Mouse (Mus musculus): ENCODE data around the gene Mfsd11. TPM values are rescaled to one million over a fixed set of nuclear protein-coding genes. Genes with fewer than 3 reads are reported as not detected.

Gene Mfsd11
- polyA plus RNA-seq, 1 experiment from 2014 or later: 37.0 TPM

DNA sequence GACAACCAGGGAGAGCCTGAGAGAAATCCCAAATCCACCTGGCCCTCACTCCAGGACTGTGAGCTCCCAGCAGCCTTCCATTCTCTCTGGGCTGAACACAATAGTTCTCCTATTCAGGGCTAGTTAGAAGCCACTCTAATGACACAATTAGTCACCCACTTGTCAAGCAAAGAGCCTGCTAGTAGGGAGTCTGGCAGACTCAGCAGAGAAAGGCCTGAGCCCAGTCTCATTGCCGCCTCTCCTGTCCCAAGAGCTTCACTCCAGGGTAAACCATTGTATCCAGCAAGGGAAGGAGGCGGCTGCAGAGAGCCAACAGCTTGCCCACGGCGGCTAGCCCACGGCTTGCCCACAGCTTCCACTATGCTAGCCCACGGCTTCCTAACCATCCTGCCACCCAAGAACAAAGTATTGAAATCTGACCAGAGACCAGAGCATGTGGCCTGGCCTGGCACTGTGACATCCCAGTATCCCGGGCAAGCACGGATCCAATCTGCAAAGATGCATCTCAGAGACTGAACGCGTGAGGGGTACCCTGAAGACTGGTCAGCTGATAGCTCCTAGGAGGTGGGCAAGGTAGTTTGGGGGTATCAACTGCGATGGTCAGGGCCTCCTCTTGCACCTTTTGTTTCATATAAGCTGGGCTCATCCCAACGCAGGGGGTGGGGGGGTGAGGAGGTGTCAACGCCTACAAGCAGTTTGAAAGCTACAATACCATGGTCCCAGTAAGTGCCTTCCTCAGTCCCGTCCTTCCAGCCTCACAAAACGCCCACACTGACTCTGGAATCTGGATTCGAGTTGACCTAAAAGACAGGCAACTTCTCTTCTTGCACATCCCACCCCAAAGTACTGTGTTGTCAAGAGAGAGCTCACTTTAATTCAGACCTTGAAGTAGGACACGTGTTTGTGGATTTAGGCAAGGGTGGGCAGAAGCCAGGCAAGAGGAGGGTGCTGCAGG, 25.4 kb upstream of the Mfsd11 start:
- WGBS: 11% methylated on average over 17 of the region's 17 CpGs
- ATAC-seq (ENCODE audit: low FRiP score): peak; percentile 41

DNA sequence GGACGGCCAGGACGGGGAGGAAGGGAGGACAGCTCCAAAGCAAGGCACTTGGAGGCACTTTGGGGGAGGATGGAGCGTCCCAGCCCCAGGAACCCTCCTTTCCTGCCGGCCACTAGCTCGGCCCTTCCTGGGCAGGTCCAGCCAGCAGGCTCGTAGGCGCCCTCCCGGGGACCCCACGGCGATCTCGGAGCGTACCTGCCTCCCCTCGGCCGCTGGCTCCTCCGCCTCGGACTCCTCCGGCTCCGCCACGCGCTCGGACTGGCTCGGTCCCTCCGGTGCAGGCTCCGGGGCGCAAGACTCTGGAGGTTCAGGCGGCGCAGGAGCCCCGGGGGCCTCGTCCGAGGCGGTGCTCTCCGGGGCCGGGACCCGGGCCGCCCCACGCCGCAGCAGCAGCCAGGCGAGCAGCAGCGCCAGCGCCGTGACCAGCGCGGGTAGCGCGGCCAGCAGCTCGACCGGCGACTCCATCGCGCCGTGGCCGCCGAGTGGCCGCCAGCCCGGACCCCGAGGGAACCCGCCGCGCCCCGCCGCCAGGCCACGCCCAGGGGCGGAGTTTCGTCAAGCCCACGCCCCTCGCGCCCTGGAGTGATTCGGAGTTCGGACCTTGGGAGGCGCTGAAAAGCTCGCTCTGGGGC, 24.6 kb upstream of the Mfsd11 start, which contains the start of gene Mxra7:
Gene Mxra7, minus strand, starts transcription at position 513 of the 632 bp plus-strand sequence.
- peak within 1 kb of the TSS; percentile 80 for H3K4me2 ChIP-seq (replicated peaks; ENCODE audit: low read depth, low read length)
- no peaks in the 10 kb centered on the region for H3K27me3 ChIP-seq (ENCODE audit: control insufficient read depth, insufficient read depth, low read length)
- H3K27ac ChIP-seq (ENCODE audit: low read depth, low read length): peak within 1 kb of the TSS; percentile 91
- WGBS: under 1% methylated on average over 71 of the region's 71 CpGs
- H3K4me3 ChIP-seq (ENCODE audit: low read depth, low read length): peak within 1 kb of the TSS; percentile 81
- DNase-seq (ENCODE audit: low spot score): peak; percentile 88
- H3K4me1 ChIP-seq (replicated peaks; ENCODE audit: control insufficient read depth, insufficient read depth, low read length): peaks cover 5% of the 10 kb centered on the region
- no peaks in the 10 kb centered on the region for H3K36me3 ChIP-seq (ENCODE audit: control insufficient read depth, insufficient read depth, low read length)
- ATAC-seq (ENCODE audit: low FRiP score): peak; percentile 52
- H3K9me3 ChIP-seq (ENCODE audit: control insufficient read depth, low read length): no peaks in the 10 kb centered on the region
- H3K9ac ChIP-seq (ENCODE audit: low read depth, low read length): peak within 1 kb of the TSS; percentile 91

More for the DNA sequence above, 25.4 kb upstream of the Mfsd11 start:
- Histone ChIP-seq H3K4me3 (ENCODE audit: low read depth, low read length) (peak overlapping the region; percentile 81), H3K36me3 (ENCODE audit: control insufficient read depth, insufficient read depth, low read length) (no peaks in the 10 kb centered on the region), H3K4me1 (replicated peaks; ENCODE audit: control insufficient read depth, insufficient read depth, low read length) (peaks cover 7% of the 10 kb centered on the region; the same call in 1 of the 2 replicates), H3K9ac (ENCODE audit: low read depth, low read length) (peak overlapping the region; percentile 91), H3K4me2 (replicated peaks; ENCODE audit: low read depth, low read length) (peak overlapping the region; percentile 80), H3K27me3 (ENCODE audit: control insufficient read depth, insufficient read depth, low read length) (no peaks in the 10 kb centered on the region), H3K27ac (ENCODE audit: low read depth, low read length) (peak overlapping the region; percentile 91), H3K9me3 (ENCODE audit: control insufficient read depth, low read length) (no peaks in the 10 kb centered on the region)
- peak; percentile 52 for DNase-seq (ENCODE audit: low spot score)

DNA sequence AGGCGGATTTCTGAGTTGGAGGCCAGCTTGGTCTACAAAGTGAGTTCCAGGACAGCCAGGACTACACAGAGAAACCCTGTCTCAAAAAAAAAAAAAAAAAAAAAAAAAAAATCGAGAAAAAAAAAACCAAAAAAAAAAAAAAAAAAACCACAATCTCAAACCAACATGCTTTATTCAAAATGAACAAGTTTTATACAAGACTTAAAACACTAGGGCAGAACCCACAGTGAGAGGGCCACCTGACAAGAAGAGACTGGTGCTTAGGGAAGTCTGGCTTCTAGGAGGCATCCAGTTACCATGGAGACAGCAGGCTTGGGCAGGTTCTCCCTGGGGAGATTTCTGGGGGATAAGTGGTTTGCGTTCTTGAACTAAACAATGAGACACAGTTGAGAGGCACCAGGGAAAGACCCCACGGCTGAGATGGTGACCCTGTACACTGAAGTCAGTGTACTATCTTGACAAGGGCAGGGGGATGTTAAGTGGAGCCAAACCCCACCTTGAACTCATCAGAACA, 20.0 kb upstream of the Mfsd11 start:
- DNase-seq (ENCODE audit: low spot score) (peak; percentile 62), ATAC-seq (ENCODE audit: low FRiP score) (no peak)
- Histone ChIP-seq H3K9ac (ENCODE audit: low read depth, low read length) (no peak overlapping the region), H3K9me3 (ENCODE audit: control insufficient read depth, low read length) (no peaks in the 10 kb centered on the region), H3K27me3 (ENCODE audit: control insufficient read depth, insufficient read depth, low read length) (no peaks in the 10 kb centered on the region), H3K4me1 (replicated peaks; ENCODE audit: control insufficient read depth, insufficient read depth, low read length) (no peaks in the 10 kb centered on the region; the same call in 1 of the 2 replicates), H3K4me3 (ENCODE audit: low read depth, low read length) (no peak overlapping the region), H3K27ac (ENCODE audit: low read depth, low read length) (no peak overlapping the region), H3K36me3 (ENCODE audit: control insufficient read depth, insufficient read depth, low read length) (peaks cover 14% of the 10 kb centered on the region), H3K4me2 (replicated peaks; ENCODE audit: low read depth, low read length) (no peak overlapping the region)
- 30% methylated on average over 4 of the region's 4 CpGs for WGBS

DNA sequence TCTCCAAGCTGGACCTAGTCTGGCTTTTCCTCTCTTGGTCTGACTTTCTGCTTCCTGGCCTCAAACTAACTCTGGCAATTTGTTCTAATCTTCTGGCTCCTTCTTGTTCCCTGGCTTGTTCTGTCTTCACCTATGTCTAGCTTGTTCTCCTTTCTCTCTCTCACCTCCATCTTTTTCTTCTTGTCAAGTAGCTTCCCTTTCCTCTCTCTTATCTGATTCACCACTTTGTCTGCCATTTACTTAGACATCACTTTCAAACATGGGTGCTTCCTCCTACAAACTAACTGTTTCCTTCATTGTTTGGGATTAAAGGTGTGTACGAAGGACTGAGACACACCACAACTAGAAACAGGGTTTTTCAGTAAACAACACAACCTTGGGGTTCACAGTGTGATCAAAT, 17.3 kb upstream of the Mfsd11 start:
- DNase-seq (ENCODE audit: low spot score) (no peak), ATAC-seq (ENCODE audit: low FRiP score) (no peak)
- H3K4me3 ChIP-seq (ENCODE audit: low read depth, low read length): no peak overlapping the region
- no peaks in the 10 kb centered on the region for H3K27me3 ChIP-seq (ENCODE audit: control insufficient read depth, insufficient read depth, low read length)
- 89% methylated on average over 1 of the region's 1 CpGs for WGBS
- no peak overlapping the region for H3K9ac ChIP-seq (ENCODE audit: low read depth, low read length)
- H3K9me3 ChIP-seq (ENCODE audit: control insufficient read depth, low read length): no peaks in the 10 kb centered on the region
- H3K4me2 ChIP-seq (replicated peaks; ENCODE audit: low read depth, low read length): no peak overlapping the region
- peaks cover 3% of the 10 kb centered on the region; the same call in 1 of the 2 replicates for H3K4me1 ChIP-seq (replicated peaks; ENCODE audit: control insufficient read depth, insufficient read depth, low read length)
- H3K27ac ChIP-seq (ENCODE audit: low read depth, low read length): no peak overlapping the region
- peaks cover 29% of the 10 kb centered on the region for H3K36me3 ChIP-seq (ENCODE audit: control insufficient read depth, insufficient read depth, low read length)

GRCm38 (mm10) chr11:116836283-116836682, 16.0 kb upstream of the Mfsd11 start:
- Histone ChIP-seq H3K27ac (ENCODE audit: low read depth, low read length) (no peak overlapping the region), H3K4me3 (ENCODE audit: low read depth, low read length) (no peak overlapping the region), H3K9me3 (ENCODE audit: control insufficient read depth, low read length) (no peaks in the 10 kb centered on the region), H3K9ac (ENCODE audit: low read depth, low read length) (no peak overlapping the region), H3K27me3 (ENCODE audit: control insufficient read depth, insufficient read depth, low read length) (no peaks in the 10 kb centered on the region), H3K36me3 (ENCODE audit: control insufficient read depth, insufficient read depth, low read length) (peaks cover 29% of the 10 kb centered on the region), H3K4me2 (replicated peaks; ENCODE audit: low read depth, low read length) (no peak overlapping the region), H3K4me1 (replicated peaks; ENCODE audit: control insufficient read depth, insufficient read depth, low read length) (peaks cover 11% of the 10 kb centered on the region)
- DNase-seq (ENCODE audit: low spot score) (no peak), ATAC-seq (ENCODE audit: low FRiP score) (no peak)
- WGBS: 90% methylated on average over 4 of the region's 4 CpGs

DNA sequence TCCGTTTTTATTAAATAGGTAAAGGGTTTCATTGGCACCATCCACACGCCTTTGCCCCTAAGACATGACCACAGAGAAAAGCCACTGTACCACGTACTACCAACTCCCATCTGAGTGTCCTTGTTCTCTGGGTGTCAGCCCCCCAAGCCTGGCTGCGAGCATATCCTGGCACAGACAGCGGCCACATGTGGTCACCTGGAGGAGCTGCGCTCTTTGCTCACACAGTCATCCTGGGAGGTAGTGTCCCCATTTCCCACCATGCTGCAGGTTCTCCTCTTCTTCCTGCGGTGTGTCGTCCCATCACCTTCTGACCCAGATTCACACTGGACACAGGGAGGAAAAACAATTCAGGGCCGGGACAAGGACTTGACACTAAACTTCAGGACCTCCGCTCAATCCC, 14.8 kb upstream of the Mfsd11 start:
- peaks cover 15% of the 10 kb centered on the region for H3K4me1 ChIP-seq (replicated peaks; ENCODE audit: control insufficient read depth, insufficient read depth, low read length)
- DNase-seq (ENCODE audit: low spot score): no peak
- no peak for ATAC-seq (ENCODE audit: low FRiP score)

GRCm38 (mm10) chr11:116838936-116839335, 13.3 kb upstream of the Mfsd11 start:
- Histone ChIP-seq H3K9ac (ENCODE audit: low read depth, low read length) (no peak overlapping the region), H3K4me2 (replicated peaks; ENCODE audit: low read depth, low read length) (no peak overlapping the region), H3K27me3 (ENCODE audit: control insufficient read depth, insufficient read depth, low read length) (no peaks in the 10 kb centered on the region), H3K27ac (ENCODE audit: low read depth, low read length) (no peak overlapping the region), H3K9me3 (ENCODE audit: control insufficient read depth, low read length) (no peaks in the 10 kb centered on the region), H3K36me3 (ENCODE audit: control insufficient read depth, insufficient read depth, low read length) (peaks cover 29% of the 10 kb centered on the region), H3K4me1 (replicated peaks; ENCODE audit: control insufficient read depth, insufficient read depth, low read length) (peaks cover 15% of the 10 kb centered on the region), H3K4me3 (ENCODE audit: low read depth, low read length) (no peak overlapping the region)
- 86% methylated on average over 14 of the region's 14 CpGs for WGBS
- DNase-seq (ENCODE audit: low spot score): no peak
- no peak for ATAC-seq (ENCODE audit: low FRiP score)

More for the DNA sequence above, 14.8 kb upstream of the Mfsd11 start:
- H3K36me3 ChIP-seq (ENCODE audit: control insufficient read depth, insufficient read depth, low read length): peaks cover 29% of the 10 kb centered on the region
- H3K27ac ChIP-seq (ENCODE audit: low read depth, low read length): no peak overlapping the region
- H3K4me2 ChIP-seq (replicated peaks; ENCODE audit: low read depth, low read length): no peak overlapping the region
- WGBS: 95% methylated on average over 10 of the region's 10 CpGs
- no peaks in the 10 kb centered on the region for H3K27me3 ChIP-seq (ENCODE audit: control insufficient read depth, insufficient read depth, low read length)
- H3K9me3 ChIP-seq (ENCODE audit: control insufficient read depth, low read length): no peaks in the 10 kb centered on the region
- H3K9ac ChIP-seq (ENCODE audit: low read depth, low read length): no peak overlapping the region
- no peak overlapping the region for H3K4me3 ChIP-seq (ENCODE audit: low read depth, low read length)

DNA sequence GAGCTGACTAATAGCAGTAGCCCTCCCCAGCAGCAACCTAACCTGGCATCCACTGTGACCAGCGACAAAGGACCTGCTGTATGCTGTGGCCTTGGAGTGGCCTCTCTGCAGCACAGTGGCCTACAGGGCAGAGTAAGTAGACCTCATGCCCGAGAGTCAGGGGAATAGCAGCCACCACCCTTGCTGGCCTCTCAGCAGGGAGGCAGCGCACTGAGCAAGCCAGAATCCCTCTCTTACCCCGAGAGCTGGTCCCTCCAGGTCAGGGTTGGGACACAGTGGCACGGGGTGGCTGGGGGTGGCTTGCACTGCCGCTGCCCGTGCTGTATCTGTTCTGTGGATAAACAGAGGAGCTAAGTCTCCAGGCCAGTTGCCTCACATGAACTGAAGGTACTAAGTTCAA, 12.6 kb upstream of the Mfsd11 start:
- Histone ChIP-seq H3K27ac (ENCODE audit: low read depth, low read length) (0 out of 2 replicates have a peak overlapping the region, but pooled peaks have one; percentile 10), H3K9ac (ENCODE audit: low read depth, low read length) (no peak overlapping the region), H3K4me2 (replicated peaks; ENCODE audit: low read depth, low read length) (0 out of 2 replicates have a peak overlapping the region, but pooled peaks have one; percentile 7), H3K36me3 (ENCODE audit: control insufficient read depth, insufficient read depth, low read length) (peaks cover 26% of the 10 kb centered on the region), H3K27me3 (ENCODE audit: control insufficient read depth, insufficient read depth, low read length) (no peaks in the 10 kb centered on the region), H3K4me3 (ENCODE audit: low read depth, low read length) (no peak overlapping the region; the same call in 1 of the 2 replicates), H3K4me1 (replicated peaks; ENCODE audit: control insufficient read depth, insufficient read depth, low read length) (peaks cover 18% of the 10 kb centered on the region), H3K9me3 (ENCODE audit: control insufficient read depth, low read length) (no peaks in the 10 kb centered on the region)
- 75% methylated on average over 7 of the region's 7 CpGs for WGBS
- ATAC-seq (ENCODE audit: low FRiP score) (no peak), DNase-seq (ENCODE audit: low spot score) (no peak)
